Mouse (Mus musculus) intestine, embryonic 15.5 days (tissue): ENCODE measurements around the gene Syt12. TPM values are rescaled to one million over a fixed set of nuclear protein-coding genes. Genes with fewer than 3 reads are reported as not detected.

ENCODE experiments used
- ATAC-seq: fragments of 200-750 bp; cut with Nextera tagmentation; 2 replicates; pipeline ENCODE4 v1.8.0; 2017; ENCODE audit warnings: moderate TSS enrichment, moderate library complexity
- H3K27ac ChIP-seq: fragments of 300-500 bp; sonication (generic); 2 replicates; pipeline ENCODE4 v1.5.1; 2015; ENCODE audit warnings: mild to moderate bottlenecking, inconsistent platforms
- H3K27me3 ChIP-seq: fragments of 300-500 bp; sonication (generic); replicated peaks from 2 replicates; pipeline ENCODE4 v1.6.1; 2015; ENCODE audit warnings: inconsistent platforms
- H3K36me3 ChIP-seq: fragments of 300-500 bp; sonication (generic); 2 replicates; pipeline ENCODE4 v1.6.1; 2015; ENCODE audit warnings: inconsistent platforms
- H3K4me1 ChIP-seq: fragments of 300-500 bp; sonication (generic); replicated peaks from 2 replicates; pipeline ENCODE4 v1.6.1; 2015; ENCODE audit warnings: inconsistent platforms
- H3K4me2 ChIP-seq: fragments of 300-500 bp; sonication (generic); replicated peaks from 2 replicates; pipeline ENCODE4 v1.6.1; 2015; ENCODE audit warnings: mild to moderate bottlenecking, inconsistent platforms
- H3K4me3 ChIP-seq: fragments of 300-500 bp; sonication (generic); replicated peaks from 2 replicates; pipeline ENCODE4 v1.5.1; 2015; ENCODE audit warnings: inconsistent platforms
- H3K9ac ChIP-seq: fragments of 300-500 bp; sonication (generic); 2 replicates; pipeline ENCODE4 v1.6.1; 2015; ENCODE audit warnings: inconsistent platforms
- H3K9me3 ChIP-seq: fragments of 300-500 bp; sonication (generic); 2 replicates; pipeline ENCODE4 v1.6.1; 2016; ENCODE audit warnings: inconsistent platforms
- WGBS: fragments of 180-500 bp; shearing (Covaris S2); methylation state at CpG from one replicate; pipeline ENCODE4 v1.1.7; 2015; 5-methylcytosine and 5-hydroxymethylcytosine counted together
- polyA plus RNA-seq: library from polyadenylated mRNA; unstranded; fragments of >200 nt; fragmentation: Nextera tagmentation; extraction: Ambion mirVana; gene quantifications from 2 replicates; pipeline ENCODE4 v1.2.1, GENCODE M21; 2015

Syt12 gene
- polyA plus RNA-seq, 1 experiment from 2014 or later, result 0.46 TPM

DNA sequence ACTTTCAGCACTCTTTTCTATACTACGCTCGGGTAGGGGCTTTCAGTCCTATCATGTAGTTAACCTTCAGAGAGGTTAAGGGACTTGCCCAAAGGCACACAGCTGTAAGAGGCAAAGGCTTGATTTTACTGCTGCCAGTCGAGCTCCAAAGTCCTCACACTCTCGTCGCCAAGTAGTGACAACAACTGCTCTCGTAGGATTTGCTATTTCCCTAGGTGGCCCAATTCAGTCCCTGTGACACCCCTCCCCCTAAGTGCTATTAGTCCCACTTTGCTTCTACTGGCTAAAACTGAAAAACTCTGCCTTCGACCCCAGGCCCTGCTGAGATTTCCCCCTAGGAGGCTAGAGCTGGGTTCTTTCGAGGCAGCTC lies 38.5 kb downstream of the Syt12 start:
- Histone ChIP-seq H3K9ac (peak overlapping the region; percentile 75), H3K27ac (peak overlapping the region; percentile 33; the same call in 1 of the 2 replicates), H3K36me3 (no peaks in the 10 kb centered on the region), H3K4me3 (peak overlapping the region; percentile 72), H3K4me2 (peak overlapping the region; percentile 92), H3K27me3 (no peaks in the 10 kb centered on the region), H3K4me1 (peaks cover 26% of the 10 kb centered on the region), H3K9me3 (no peaks in the 10 kb centered on the region)
- 6% methylated on average over 8 of the region's 8 CpGs for WGBS
- 0 out of 2 replicates have a peak, but pooled peaks have one; percentile 1 for ATAC-seq

DNA sequence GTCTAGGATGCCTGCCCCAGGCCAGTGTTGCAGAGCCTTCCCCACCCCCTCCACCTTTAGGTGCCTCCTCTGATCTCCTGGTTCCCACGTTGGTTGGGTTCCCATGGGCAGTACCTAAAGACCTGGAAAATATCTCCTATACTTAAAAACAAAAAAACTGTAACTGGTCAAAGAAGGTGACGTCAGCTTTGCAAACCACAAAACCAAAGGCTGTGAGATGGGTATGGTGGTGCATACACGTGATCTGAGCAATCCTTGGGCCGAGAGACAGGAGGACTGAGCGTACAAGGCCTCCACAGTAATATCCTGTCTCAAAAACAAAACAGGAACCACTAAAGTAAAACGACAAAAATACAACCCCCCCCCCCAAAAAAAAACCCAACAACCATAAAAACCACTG lies 39.4 kb downstream of the Syt12 start:
- Histone ChIP-seq H3K9ac (no peak overlapping the region), H3K4me3 (no peak overlapping the region), H3K27me3 (no peaks in the 10 kb centered on the region), H3K4me2 (peak overlapping the region; percentile 92; the same call in 1 of the 2 replicates), H3K4me1 (peaks cover 26% of the 10 kb centered on the region), H3K9me3 (no peaks in the 10 kb centered on the region), H3K27ac (no peak overlapping the region), H3K36me3 (no peaks in the 10 kb centered on the region)
- 78% methylated on average over 6 of the region's 6 CpGs for WGBS
- ATAC-seq, result no peak

DNA sequence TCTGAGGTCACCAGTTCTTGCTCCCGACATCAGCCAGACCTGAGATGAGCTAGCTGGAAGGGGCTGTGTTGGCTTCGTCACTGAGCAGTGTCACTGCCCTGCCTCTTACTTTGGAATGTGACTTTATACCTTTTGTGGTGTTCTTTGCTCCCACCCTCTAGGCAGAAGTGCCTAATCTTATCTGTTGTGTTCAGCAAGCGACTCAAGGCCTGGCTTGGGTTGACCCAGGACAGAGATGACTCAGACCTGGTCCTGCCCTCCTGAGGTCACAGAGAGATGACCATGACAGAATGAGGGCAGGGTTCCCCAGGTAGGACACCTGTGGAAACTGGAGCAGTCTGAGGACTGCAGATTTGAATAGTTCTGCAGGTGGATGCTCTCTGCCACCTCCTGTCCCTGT lies 41.0 kb downstream of the Syt12 start:
- Histone ChIP-seq H3K9ac (no peak overlapping the region), H3K9me3 (no peaks in the 10 kb centered on the region), H3K36me3 (no peaks in the 10 kb centered on the region), H3K4me1 (peaks cover 16% of the 10 kb centered on the region; the same call in 1 of the 2 replicates), H3K4me2 (no peak overlapping the region), H3K27ac (no peak overlapping the region), H3K4me3 (no peak overlapping the region), H3K27me3 (no peaks in the 10 kb centered on the region)
- ATAC-seq, result no peak
- WGBS, result 75% methylated on average over 3 of the region's 3 CpGs

DNA sequence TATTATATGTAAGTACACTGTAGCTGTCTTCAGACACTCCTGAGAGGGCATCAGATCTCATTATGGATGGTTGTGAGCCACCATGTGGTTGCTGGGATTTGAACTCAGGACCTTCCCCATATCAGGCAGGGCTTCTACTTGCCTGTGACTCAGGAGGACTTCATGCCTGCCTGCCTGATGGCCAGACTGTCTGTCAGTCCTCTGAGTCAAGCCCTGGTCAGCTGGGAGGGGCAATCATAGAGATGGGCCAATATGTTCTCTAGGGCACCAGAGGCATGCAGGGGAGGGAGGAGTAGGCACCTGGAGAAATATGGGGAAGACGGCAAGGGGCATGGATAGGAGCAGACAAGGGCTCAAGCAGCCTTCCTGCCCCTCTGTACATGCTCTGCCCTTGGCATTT lies 42.2 kb downstream of the Syt12 start:
- no peak overlapping the region for H3K9ac ChIP-seq
- H3K4me1 ChIP-seq, result peaks cover 6% of the 10 kb centered on the region; the same call in 1 of the 2 replicates
- H3K27ac ChIP-seq, result no peak overlapping the region
- H3K4me2 ChIP-seq, result no peak overlapping the region
- ATAC-seq, result no peak
- no peaks in the 10 kb centered on the region for H3K9me3 ChIP-seq
- H3K27me3 ChIP-seq, result no peaks in the 10 kb centered on the region
- no peak overlapping the region for H3K4me3 ChIP-seq
- no peaks in the 10 kb centered on the region for H3K36me3 ChIP-seq
- WGBS, result 100% methylated on average over 1 of the region's 1 CpGs

DNA sequence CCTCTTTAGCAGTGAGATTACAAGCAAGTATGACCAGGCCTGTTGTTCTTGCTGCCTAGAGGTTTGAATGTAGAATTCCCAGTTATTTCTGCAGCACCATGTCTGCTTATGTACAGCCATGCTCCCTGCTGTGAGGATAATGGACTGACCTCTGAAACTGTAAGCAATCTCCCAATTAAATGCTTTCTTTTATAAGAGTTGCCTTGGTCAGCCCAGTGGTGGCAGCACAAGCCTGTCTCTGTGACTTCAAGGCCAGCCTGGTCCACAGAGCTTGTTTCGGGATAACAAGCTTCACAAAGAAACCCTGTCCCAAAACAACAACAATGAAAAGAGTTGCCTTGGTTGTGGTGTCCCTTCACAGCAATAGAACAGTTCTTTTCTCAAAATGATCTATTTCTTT lies 43.5 kb downstream of the Syt12 start:
- H3K27me3 ChIP-seq, result no peaks in the 10 kb centered on the region
- no peak overlapping the region for H3K9ac ChIP-seq
- H3K9me3 ChIP-seq, result no peaks in the 10 kb centered on the region
- WGBS, result 82% methylated on average over 1 of the region's 1 CpGs
- no peak overlapping the region for H3K4me2 ChIP-seq
- H3K4me3 ChIP-seq, result no peak overlapping the region
- H3K36me3 ChIP-seq, result no peaks in the 10 kb centered on the region
- no peaks in the 10 kb centered on the region for H3K4me1 ChIP-seq
- no peak for ATAC-seq
- no peak overlapping the region for H3K27ac ChIP-seq

DNA sequence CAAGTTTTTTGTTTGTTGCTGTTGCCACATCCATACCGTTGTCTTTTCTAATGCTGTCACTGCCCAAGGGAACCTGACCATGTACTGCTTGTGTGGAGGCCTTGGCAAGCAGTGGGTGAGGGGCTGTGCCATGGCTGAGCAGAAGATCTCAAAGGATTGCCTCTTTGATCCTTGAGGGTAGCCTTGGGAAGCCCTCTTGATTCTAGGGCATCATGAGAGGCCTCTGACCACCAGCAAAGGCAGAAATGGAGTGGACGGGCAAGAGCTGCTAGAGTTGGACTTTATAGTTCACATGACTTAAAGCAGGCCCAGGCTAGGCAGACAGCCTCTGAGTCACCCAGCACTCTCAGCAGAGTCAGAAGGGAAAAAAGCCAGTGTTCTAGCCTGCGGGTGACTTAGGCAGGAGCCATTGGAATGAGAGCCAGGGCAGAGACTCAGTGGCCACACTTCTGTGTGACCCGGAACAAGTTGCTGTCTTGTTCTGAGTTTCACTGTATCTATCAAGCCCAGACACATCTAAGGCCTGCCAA lies 47.1 kb downstream of the Syt12 start:
- no peaks in the 10 kb centered on the region for H3K4me1 ChIP-seq
- H3K4me3 ChIP-seq, result no peak overlapping the region
- WGBS, result 88% methylated on average over 4 of the region's 4 CpGs
- H3K4me2 ChIP-seq, result no peak overlapping the region
- ATAC-seq, result no peak
- peaks cover 17% of the 10 kb centered on the region; the same call in 1 of the 2 replicates for H3K36me3 ChIP-seq
- H3K9me3 ChIP-seq, result no peaks in the 10 kb centered on the region
- no peaks in the 10 kb centered on the region for H3K27me3 ChIP-seq
- no peak overlapping the region for H3K27ac ChIP-seq
- no peak overlapping the region for H3K9ac ChIP-seq

DNA sequence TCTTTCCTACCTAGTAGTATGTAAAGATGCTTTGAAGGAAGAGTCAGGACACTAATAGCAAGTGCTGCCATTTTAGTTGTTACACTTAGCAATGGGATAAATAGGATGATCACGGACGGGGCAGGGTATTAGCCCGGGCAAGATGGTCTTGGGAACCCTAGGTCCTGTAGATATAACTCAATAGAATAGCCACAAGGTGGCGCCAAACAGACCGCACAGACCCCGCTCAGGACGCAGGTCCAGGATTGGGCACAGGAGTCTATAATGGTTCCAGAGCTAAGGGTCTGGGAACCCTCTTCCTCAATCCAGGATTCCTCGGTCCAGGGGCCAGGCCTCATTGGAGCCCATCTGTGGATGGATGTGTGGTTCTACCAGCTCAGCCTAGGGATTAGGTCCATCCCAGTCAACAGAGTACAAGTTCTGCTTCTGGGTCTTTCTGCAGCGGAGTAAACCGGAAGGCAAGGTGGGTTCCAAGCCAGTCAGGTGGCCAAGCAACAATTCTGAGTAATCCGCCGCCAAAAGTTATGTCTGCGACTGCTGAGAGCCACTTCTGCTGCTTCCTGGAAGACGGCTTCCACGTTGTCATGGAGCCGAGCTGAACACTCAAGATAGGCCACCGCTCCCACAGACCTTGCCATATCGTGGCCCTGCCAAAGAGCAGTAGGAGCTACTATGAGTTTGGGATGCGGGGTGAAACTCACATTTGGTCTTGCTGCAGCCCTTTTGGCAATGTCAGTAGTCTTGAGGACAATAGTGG lies 51.5 kb downstream of the Syt12 start:
- Histone ChIP-seq H3K4me2 (no peak overlapping the region), H3K4me1 (no peaks in the 10 kb centered on the region), H3K9ac (no peak overlapping the region), H3K27me3 (no peaks in the 10 kb centered on the region), H3K4me3 (no peak overlapping the region), H3K36me3 (peaks cover 21% of the 10 kb centered on the region), H3K27ac (no peak overlapping the region), H3K9me3 (no peaks in the 10 kb centered on the region)
- WGBS, result 74% methylated on average over 19 of the region's 19 CpGs
- no peak for ATAC-seq

DNA sequence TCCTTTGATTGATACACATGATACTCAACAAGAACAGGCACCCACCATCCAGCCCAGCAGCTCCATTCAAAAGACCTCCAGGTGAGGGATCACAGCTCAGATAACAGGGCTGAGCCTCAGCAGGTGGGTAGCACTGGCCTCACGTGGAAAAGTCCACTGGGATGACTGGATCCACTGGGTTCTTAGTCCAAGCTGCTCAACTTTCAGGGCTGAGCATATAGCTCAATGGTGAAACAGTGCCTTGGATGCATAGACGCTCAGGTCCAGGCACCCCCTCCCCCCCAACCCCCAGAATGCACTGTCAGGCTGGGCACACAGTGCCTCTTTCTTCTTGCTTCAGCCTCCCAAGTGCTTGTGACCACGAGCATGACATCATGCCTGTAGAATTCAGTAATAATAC lies 54.2 kb downstream of the Syt12 start:
- no peak overlapping the region for H3K27ac ChIP-seq
- no peak for ATAC-seq
- no peak overlapping the region for H3K9ac ChIP-seq
- H3K36me3 ChIP-seq, result peaks cover 21% of the 10 kb centered on the region
- no peaks in the 10 kb centered on the region for H3K27me3 ChIP-seq
- H3K4me1 ChIP-seq, result no peaks in the 10 kb centered on the region
- H3K4me3 ChIP-seq, result no peak overlapping the region
- H3K4me2 ChIP-seq, result no peak overlapping the region
- no peaks in the 10 kb centered on the region for H3K9me3 ChIP-seq
- 67% methylated on average over 3 of the region's 3 CpGs for WGBS

DNA sequence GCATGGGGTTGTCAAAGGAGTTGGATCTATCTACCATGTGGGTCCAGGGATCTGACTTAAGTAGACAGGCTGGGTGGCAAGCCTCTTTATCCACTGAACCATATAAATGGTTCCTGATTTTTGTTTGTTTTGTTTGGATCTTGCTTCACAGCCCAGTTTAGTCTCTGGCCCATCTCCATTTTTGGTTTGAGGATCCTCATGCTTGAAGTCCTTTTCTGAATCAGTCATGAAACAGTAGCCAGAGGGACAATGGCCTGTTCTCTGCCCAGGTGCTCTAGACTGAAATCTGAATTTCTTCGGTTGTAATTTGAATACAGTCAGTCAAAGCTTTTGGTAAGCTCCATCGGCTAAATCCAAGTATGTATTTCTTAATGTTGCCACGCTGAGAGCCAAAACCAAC lies 54.7 kb downstream of the Syt12 start:
- ATAC-seq, result no peak
- Histone ChIP-seq H3K4me1 (no peaks in the 10 kb centered on the region), H3K4me2 (no peak overlapping the region), H3K36me3 (peaks cover 21% of the 10 kb centered on the region), H3K9me3 (no peaks in the 10 kb centered on the region), H3K27me3 (no peaks in the 10 kb centered on the region), H3K9ac (no peak overlapping the region), H3K27ac (no peak overlapping the region), H3K4me3 (no peak overlapping the region)
- 97% methylated on average over 3 of the region's 3 CpGs for WGBS

DNA sequence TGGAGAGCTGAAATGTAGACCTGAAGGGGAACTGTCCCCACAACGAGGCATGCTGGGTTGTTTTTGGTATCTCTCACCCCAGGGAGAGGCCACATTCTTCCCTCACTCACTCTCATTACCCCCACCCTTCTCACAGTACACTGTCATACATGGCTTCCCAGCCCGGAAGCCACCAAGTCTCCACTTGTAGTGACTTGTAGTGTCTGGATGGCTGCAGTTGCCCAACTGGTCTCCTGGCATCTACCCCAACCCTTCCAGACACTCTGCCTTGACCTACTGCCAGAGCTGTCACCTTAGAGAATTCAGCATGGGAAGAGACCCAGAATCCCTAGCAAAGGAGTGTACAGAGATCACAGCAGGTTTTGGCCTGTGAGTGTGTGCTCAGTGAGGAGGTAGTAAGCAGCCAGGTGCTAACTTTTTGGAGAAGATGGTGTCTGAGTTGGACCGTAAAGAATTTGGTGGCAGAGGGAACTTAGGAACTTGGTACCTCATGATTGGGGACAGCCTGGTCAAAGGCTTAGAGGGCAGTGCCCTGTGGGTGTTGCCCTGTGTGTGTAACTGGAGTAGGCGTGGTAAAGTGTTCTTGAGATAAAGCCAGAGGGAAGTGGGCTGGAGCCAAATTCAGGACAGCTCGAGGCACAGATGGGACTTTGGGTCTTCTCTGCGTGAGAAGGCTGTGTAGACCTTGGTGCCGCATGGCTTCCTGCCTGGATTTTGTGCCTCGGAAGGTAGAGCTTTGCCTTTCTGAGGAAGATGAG lies 56.9 kb downstream of the Syt12 start:
- WGBS, result 79% methylated on average over 8 of the region's 8 CpGs
- peaks cover 7% of the 10 kb centered on the region; the same call in 1 of the 2 replicates for H3K36me3 ChIP-seq

DNA sequence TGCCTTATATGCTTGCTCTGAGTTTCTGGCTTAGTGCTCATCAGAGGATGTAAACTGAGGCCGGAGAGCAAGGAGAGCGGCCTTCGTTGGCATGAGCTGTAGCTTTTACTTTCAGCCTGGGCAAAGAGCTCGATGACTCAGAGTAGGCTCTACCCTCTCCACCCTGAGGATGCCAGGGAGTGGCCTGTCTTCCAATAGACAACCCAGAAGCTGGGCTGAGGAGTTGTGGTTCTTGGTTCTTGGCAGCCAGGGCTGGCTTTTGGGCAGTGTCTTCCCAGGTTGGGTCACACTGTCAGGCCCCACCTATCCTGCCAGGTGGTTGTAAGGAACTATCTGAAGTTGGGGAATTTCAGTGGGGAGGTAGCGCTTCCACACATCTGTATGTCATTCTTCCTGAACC lies 57.5 kb downstream of the Syt12 start:
- Histone ChIP-seq H3K4me2 (no peak overlapping the region), H3K36me3 (peaks cover under 1% of the 10 kb centered on the region; the same call in 1 of the 2 replicates), H3K4me3 (no peak overlapping the region), H3K27me3 (no peaks in the 10 kb centered on the region), H3K27ac (no peak overlapping the region), H3K4me1 (no peaks in the 10 kb centered on the region), H3K9ac (no peak overlapping the region), H3K9me3 (no peaks in the 10 kb centered on the region)
- 90% methylated on average over 5 of the region's 5 CpGs for WGBS
- ATAC-seq, result no peak

More for the DNA sequence above, 56.9 kb downstream of the Syt12 start:
- 0 out of 2 replicates have a peak, but pooled peaks have one; percentile 39 for ATAC-seq
- no peaks in the 10 kb centered on the region for H3K4me1 ChIP-seq
- no peak overlapping the region for H3K9ac ChIP-seq
- H3K4me2 ChIP-seq, result no peak overlapping the region
- H3K27ac ChIP-seq, result no peak overlapping the region
- no peaks in the 10 kb centered on the region for H3K27me3 ChIP-seq
- H3K9me3 ChIP-seq, result no peaks in the 10 kb centered on the region
- no peak overlapping the region for H3K4me3 ChIP-seq

DNA sequence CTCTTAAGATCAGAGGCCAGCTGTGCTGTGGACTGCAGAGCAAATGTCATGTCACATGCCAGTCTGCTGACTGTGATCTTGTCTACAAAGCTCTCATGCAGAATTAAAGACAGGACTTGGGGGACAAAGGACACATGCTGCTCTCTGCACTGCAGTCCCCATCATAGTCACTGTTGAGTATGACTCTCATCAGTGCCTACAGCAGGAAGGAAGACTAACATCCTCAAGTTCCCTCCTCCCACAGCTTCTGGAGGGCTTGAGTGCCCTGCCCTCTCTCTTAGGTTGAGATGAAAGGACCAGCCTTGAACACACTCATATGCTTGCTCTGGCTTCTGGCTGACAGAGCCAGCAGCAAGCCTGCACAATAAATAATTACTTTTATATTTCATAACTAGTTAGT lies 59.5 kb downstream of the Syt12 start:
- no peak overlapping the region for H3K4me3 ChIP-seq
- no peaks in the 10 kb centered on the region for H3K9me3 ChIP-seq
- no peaks in the 10 kb centered on the region for H3K27me3 ChIP-seq
- no peak overlapping the region for H3K4me2 ChIP-seq
- ATAC-seq, result no peak
- H3K9ac ChIP-seq, result no peak overlapping the region
- H3K27ac ChIP-seq, result no peak overlapping the region
- H3K36me3 ChIP-seq, result no peaks in the 10 kb centered on the region
- no peaks in the 10 kb centered on the region for H3K4me1 ChIP-seq
